Mouse (Mus musculus) lung, postnatal 14 days (tissue): Measurements from ENCODE around the gene Cul7.

ENCODE experiments used
- DNase-seq: peaks from one replicate; pipeline ENCODE4 v3.0.0; 2021

Gene Cul7

GRCm38 (mm10) chr17:46628791-46629684 is 21.1 kb upstream of the Cul7 start, which contains the start of gene Ptk7:
Gene Ptk7, minus strand, starts transcription at chr17:46629504.
- DNase-seq, result peak; percentile 80

- DNase-seq, result peak; percentile 73
Measured at GRCm38 (mm10) chr17:46629685-46630441, 20.3 kb upstream of the Cul7 start.

GRCm38 (mm10) chr17:46636831-46637523 is 13.2 kb upstream of the Cul7 start:
- DNase-seq, result peak; percentile 83

GRCm38 (mm10) chr17:46639929-46640328 is 10.2 kb upstream of the Cul7 start:
- DNase-seq, result no peak

GRCm38 (mm10) chr17:46642060-46642459 is 8.1 kb upstream of the Cul7 start:
- no peak for DNase-seq

- no peak for DNase-seq
Measured at GRCm38 (mm10) chr17:46644152-46644805, 5.9 kb upstream of the Cul7 start.

GRCm38 (mm10) chr17:46644916-46645475 is 5.1 kb upstream of the Cul7 start:
- peak; percentile 80 for DNase-seq

GRCm38 (mm10) chr17:46645561-46646321 is 4.4 kb upstream of the Cul7 start, which contains the start of the genes Klc4 and Mrpl2:
Gene Klc4, minus strand, starts transcription at chr17:46646022.
Gene Mrpl2, plus strand, starts transcription at chr17:46646229.
- DNase-seq, result peak; percentile 99

GRCm38 (mm10) chr17:46646322-46646662 is 3.8 kb upstream of the Cul7 start:
- no peak for DNase-seq

GRCm38 (mm10) chr17:46647279-46647678 is 2.9 kb upstream of the Cul7 start:
- no peak for DNase-seq

GRCm38 (mm10) chr17:46648436-46648835 is 1.7 kb upstream of the Cul7 start:
- no peak for DNase-seq

- DNase-seq, result peak; percentile 34
Measured at GRCm38 (mm10) chr17:46649811-46650210, 326 bp upstream of the Cul7 start.

GRCm38 (mm10) chr17:46651292-46651691 is 1.2 kb downstream of the Cul7 start:
- no peak for DNase-seq

GRCm38 (mm10) chr17:46651755-46652547 is 1.8 kb downstream of the Cul7 start:
- DNase-seq, result no peak

GRCm38 (mm10) chr17:46656054-46656453 is 5.9 kb downstream of the Cul7 start:
- DNase-seq, result no peak

GRCm38 (mm10) chr17:46661351-46661750 is 11.2 kb downstream of the Cul7 start:
- no peak for DNase-seq

- no peak for DNase-seq
Measured at GRCm38 (mm10) chr17:46661981-46662380, 11.8 kb downstream of the Cul7 start.

- no peak for DNase-seq
Measured at GRCm38 (mm10) chr17:46662730-46663129, 12.6 kb downstream of the Cul7 start.

GRCm38 (mm10) chr17:46667712-46668111 is 17.6 kb downstream of the Cul7 start:
- no peak for DNase-seq

- no peak for DNase-seq
Measured at GRCm38 (mm10) chr17:46669911-46670310, 19.8 kb downstream of the Cul7 start.
